Mouse (Mus musculus) limb, embryonic 15.5 days (tissue): Measurements from ENCODE around the gene Hoxa1. TPM values are rescaled to one million over a fixed set of nuclear protein-coding genes. Genes with fewer than 3 reads are reported as not detected.

Experiments used
- ATAC-seq: fragments of 200-750 bp; cut with Nextera tagmentation; 2 replicates; pipeline ENCODE4 v1.8.0; 2017; ENCODE audit warnings: low read depth, moderate TSS enrichment; ENCODE audit not compliant: insufficient number of reproducible peaks, low FRiP score, low TSS enrichment
- H3K27ac ChIP-seq: fragments of 300-500 bp; sonication (generic); 2 replicates; pipeline ENCODE4 v1.5.1; 2015; ENCODE audit warnings: moderate library complexity, mild to moderate bottlenecking, inconsistent platforms
- H3K27me3 ChIP-seq: fragments of 300-500 bp; sonication (generic); 2 replicates; pipeline ENCODE4 v1.6.1; 2015; ENCODE audit warnings: inconsistent platforms
- H3K36me3 ChIP-seq: fragments of 300-500 bp; sonication (generic); 2 replicates; pipeline ENCODE4 v1.6.1; 2015; ENCODE audit warnings: inconsistent platforms
- H3K4me1 ChIP-seq: fragments of 300-500 bp; sonication (generic); 2 replicates; pipeline ENCODE4 v1.6.1; 2015; ENCODE audit warnings: inconsistent platforms
- H3K4me2 ChIP-seq: fragments of 300-500 bp; sonication (generic); 2 replicates; pipeline ENCODE4 v1.6.1; 2015; ENCODE audit warnings: mild to moderate bottlenecking, inconsistent platforms
- H3K4me3 ChIP-seq: fragments of 300-500 bp; sonication (generic); 2 replicates; pipeline ENCODE4 v1.5.1; 2015; ENCODE audit warnings: mild to moderate bottlenecking, inconsistent platforms
- H3K9ac ChIP-seq: fragments of 300-500 bp; sonication (generic); 2 replicates; pipeline ENCODE4 v1.6.1; 2015; ENCODE audit warnings: inconsistent platforms
- H3K9me3 ChIP-seq: fragments of 300-500 bp; sonication (generic); 2 replicates; pipeline ENCODE4 v1.6.1; 2016; ENCODE audit warnings: inconsistent platforms
- WGBS: fragments of 180-500 bp; shearing (Covaris S2); methylation state at CpG from one replicate; pipeline ENCODE4 v1.1.7; 2015; 5-methylcytosine and 5-hydroxymethylcytosine counted together
- polyA plus RNA-seq: library from polyadenylated mRNA; unstranded; fragments of >200 nt; fragmentation: Nextera tagmentation; extraction: Ambion mirVana; gene quantifications from 2 replicates; pipeline ENCODE4 v1.2.1, GENCODE M21; 2015

Hoxa1 gene
- polyA plus RNA-seq, 1 experiment from 2014 or later = 0.52 TPM

DNA sequence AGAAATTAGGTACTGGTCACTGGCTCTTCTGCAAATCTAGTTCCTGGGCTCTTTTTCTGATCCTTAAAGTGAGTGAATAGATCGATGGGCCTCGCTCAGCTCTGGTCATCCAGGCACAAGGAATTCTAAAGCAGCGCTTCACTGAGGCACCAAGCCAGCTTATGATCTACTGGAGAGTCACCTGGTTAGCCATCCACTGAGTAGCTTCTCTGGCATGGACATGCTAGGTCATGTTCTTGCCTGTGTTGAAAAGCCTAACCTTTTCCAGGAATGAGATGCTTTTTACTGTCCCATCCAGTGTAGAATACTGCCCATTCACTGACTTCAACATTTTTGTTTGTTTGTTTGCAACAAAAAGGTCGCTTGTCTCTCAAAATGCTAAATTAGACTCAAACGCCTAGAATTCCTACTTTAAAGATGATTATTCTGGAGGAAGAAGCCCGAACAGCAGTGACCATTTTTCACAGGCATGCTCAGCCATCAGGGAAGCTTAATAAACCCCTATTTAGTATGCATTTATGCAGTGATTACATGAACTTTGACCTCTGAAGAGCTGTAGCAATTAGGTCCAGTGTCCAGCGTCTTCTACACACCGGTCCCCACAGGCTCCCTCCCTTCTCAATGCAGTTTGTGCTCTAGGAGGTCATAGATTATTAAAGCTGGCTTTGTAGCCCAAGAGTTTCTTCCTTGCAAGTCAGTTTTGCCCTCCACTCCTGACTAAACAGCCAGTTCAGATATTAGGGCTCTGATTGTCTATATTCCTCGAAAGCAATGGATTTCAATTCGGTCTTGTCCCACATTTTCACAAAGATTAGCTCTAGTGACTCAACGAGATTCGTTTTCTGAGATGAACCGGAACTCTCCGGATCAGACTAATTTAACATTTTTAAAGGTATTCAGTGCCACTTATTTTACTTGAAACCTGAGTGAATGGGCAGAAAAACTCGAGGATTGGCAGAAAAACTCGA is 5.6 kb downstream of the Hoxa1 start:
- no peak overlapping the region for H3K4me2 ChIP-seq
- 25% methylated on average over 16 of the region's 16 CpGs for WGBS
- H3K27me3 ChIP-seq = peaks cover 79% of the 10 kb centered on the region
- H3K4me1 ChIP-seq = peaks cover 5% of the 10 kb centered on the region; the same call in 1 of the 2 replicates
- H3K9ac ChIP-seq = no peak overlapping the region
- ATAC-seq = no peak
- no peaks in the 10 kb centered on the region for H3K36me3 ChIP-seq
- no peaks in the 10 kb centered on the region for H3K9me3 ChIP-seq
- no peak overlapping the region for H3K27ac ChIP-seq
- H3K4me3 ChIP-seq = no peak overlapping the region

DNA sequence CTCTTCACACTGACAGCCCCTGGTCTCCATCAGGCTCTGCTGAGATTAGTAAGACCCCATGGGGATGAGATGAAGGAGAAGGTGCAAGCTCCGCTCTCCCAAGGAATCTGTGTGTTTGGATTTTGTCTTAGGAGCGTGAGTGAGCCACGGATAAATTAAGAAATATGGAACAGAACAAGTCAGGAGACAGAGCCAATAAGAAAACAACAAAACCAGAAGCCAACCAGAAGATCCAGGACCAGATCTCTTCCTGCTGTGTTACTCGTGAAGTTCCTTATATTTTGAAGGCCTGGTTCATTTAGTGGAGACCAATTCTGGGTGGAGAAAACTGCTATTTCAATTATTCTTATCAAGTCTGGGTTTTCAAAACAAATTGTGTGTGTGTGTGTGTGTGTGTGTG is 6.5 kb downstream of the Hoxa1 start:
- Histone ChIP-seq H3K36me3 (no peaks in the 10 kb centered on the region), H3K27ac (no peak overlapping the region), H3K4me3 (no peak overlapping the region), H3K4me2 (no peak overlapping the region), H3K27me3 (peaks cover 77% of the 10 kb centered on the region), H3K9me3 (no peaks in the 10 kb centered on the region), H3K9ac (no peak overlapping the region), H3K4me1 (peaks cover 5% of the 10 kb centered on the region; the same call in 1 of the 2 replicates)
- no peak for ATAC-seq
- 42% methylated on average over 4 of the region's 4 CpGs for WGBS

DNA sequence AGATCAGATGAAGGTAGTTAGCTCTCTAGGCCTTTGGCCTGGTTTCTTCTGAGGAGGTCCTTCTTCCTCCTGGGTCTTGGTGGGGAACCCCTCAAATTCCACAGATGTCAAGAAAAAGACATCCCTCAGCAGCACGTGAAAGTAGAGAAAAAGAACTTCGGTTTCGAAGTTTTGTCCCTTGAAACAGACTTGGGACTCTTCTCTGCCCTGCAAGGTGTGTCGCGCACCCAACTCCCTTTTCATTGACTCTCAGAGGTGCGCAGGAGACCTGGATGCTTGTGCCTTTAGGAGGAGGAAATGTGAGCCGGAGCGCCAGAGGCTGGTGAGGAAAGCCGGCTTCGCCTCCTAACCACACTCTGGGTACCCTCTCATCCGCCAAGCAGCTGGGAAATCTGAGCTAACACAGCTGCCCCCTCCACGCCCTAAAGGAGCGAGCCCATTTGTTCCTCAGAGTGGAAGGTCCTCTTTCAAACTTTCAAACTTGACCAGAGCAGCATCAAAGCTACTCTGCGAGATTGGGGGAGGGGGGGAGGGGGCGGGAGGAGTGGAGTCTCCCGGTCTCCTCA is 7.6 kb downstream of the Hoxa1 start:
- no peaks in the 10 kb centered on the region for H3K9me3 ChIP-seq
- no peak for ATAC-seq
- 9% methylated on average over 16 of the region's 16 CpGs for WGBS
- no peaks in the 10 kb centered on the region for H3K36me3 ChIP-seq
- H3K4me2 ChIP-seq = 0 out of 2 replicates have a peak overlapping the region, but pooled peaks have one; percentile 14
- H3K4me3 ChIP-seq = no peak overlapping the region; the same call in 1 of the 2 replicates
- no peak overlapping the region for H3K9ac ChIP-seq
- H3K4me1 ChIP-seq = peaks cover 5% of the 10 kb centered on the region; the same call in 1 of the 2 replicates
- H3K27ac ChIP-seq = no peak overlapping the region
- peaks cover 70% of the 10 kb centered on the region for H3K27me3 ChIP-seq

DNA sequence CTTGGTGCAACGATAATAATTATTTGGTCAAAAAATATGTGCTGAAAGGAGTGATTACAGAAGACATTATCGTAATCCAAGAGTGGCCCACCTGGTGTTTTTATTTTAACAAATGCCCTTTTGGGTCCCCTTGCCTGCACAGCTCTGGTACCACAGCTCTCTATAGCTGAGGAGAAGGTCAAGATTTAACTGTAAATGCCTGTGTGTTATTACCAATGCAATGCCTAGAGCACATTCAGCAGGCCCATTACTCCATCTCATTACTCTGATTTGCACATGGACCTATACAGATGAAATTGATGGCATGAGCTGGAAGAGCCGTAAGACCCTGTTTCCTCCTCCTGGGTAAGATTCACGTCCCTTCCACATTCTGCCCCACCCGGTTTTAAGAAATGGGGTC is 19.0 kb downstream of the Hoxa1 start:
- H3K36me3 ChIP-seq = no peaks in the 10 kb centered on the region
- H3K9ac ChIP-seq = no peak overlapping the region

GRCm38 (mm10) chr6:52138576-52138975 is 19.5 kb downstream of the Hoxa1 start:
- no peaks in the 10 kb centered on the region for H3K4me1 ChIP-seq
- 61% methylated on average over 10 of the region's 10 CpGs for WGBS
- no peaks in the 10 kb centered on the region for H3K27me3 ChIP-seq
- no peak overlapping the region for H3K4me2 ChIP-seq
- no peaks in the 10 kb centered on the region for H3K9me3 ChIP-seq
- H3K27ac ChIP-seq = no peak overlapping the region
- no peak overlapping the region for H3K9ac ChIP-seq
- H3K36me3 ChIP-seq = no peaks in the 10 kb centered on the region
- no peak overlapping the region for H3K4me3 ChIP-seq
- no peak for ATAC-seq

More for the DNA sequence above, 19.0 kb downstream of the Hoxa1 start:
- Histone ChIP-seq H3K27ac (no peak overlapping the region), H3K27me3 (no peaks in the 10 kb centered on the region), H3K4me2 (no peak overlapping the region), H3K4me1 (no peaks in the 10 kb centered on the region), H3K9me3 (no peaks in the 10 kb centered on the region), H3K4me3 (no peak overlapping the region)
- 78% methylated on average over 5 of the region's 5 CpGs for WGBS
- no peak for ATAC-seq

GRCm38 (mm10) chr6:52137841-52138535 is 20.1 kb downstream of the Hoxa1 start:
- Histone ChIP-seq H3K4me2 (no peak overlapping the region), H3K27ac (no peak overlapping the region), H3K4me1 (no peaks in the 10 kb centered on the region), H3K9ac (no peak overlapping the region), H3K9me3 (no peaks in the 10 kb centered on the region), H3K36me3 (no peaks in the 10 kb centered on the region), H3K27me3 (no peaks in the 10 kb centered on the region), H3K4me3 (no peak overlapping the region)
- ATAC-seq = no peak
- WGBS = 60% methylated on average over 9 of the region's 9 CpGs

DNA sequence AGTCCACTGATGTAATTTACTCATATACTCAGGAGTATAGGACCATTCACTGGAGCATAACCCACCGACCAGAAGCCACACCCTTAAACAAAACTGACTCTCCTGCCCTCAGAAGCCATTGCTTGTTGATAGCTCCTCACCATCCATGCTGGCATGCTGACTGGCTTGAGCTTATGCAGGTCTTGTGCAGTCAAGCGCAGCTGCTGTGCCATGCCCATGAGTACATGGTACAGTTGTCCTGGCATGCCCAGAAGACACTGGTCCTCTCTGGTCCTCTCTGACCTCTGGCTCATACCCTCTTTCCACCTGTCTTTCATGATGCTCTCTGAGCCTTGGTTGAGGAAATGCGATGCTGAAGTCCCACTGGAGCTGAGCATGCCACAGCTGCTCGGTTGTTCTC is 34.4 kb downstream of the Hoxa1 start:
- Histone ChIP-seq H3K36me3 (no peaks in the 10 kb centered on the region), H3K4me2 (no peak overlapping the region), H3K4me3 (no peak overlapping the region), H3K9me3 (no peaks in the 10 kb centered on the region), H3K9ac (no peak overlapping the region), H3K27me3 (no peaks in the 10 kb centered on the region), H3K27ac (no peak overlapping the region), H3K4me1 (no peaks in the 10 kb centered on the region)
- 76% methylated on average over 4 of the region's 4 CpGs for WGBS
- no peak for ATAC-seq

- Histone ChIP-seq H3K4me1 (0 out of 2 replicates have a peak, but pooled peaks cover 7% of the 10 kb centered on the region), H3K27me3 (0 out of 2 replicates have a peak, but pooled peaks cover 2% of the 10 kb centered on the region), H3K4me2 (no peak overlapping the region), H3K4me3 (no peak overlapping the region), H3K36me3 (no peaks in the 10 kb centered on the region), H3K9me3 (no peaks in the 10 kb centered on the region), H3K27ac (no peak overlapping the region), H3K9ac (no peak overlapping the region)
- 51% methylated on average over 3 of the region's 3 CpGs for WGBS
- ATAC-seq = no peak
Observed at GRCm38 (mm10) chr6:52121173-52121572, 36.9 kb downstream of the Hoxa1 start.

GRCm38 (mm10) chr6:52118903-52119635 is 39.0 kb downstream of the Hoxa1 start:
- H3K27me3 ChIP-seq = peaks cover 9% of the 10 kb centered on the region; the same call in 1 of the 2 replicates
- H3K4me1 ChIP-seq = 0 out of 2 replicates have a peak, but pooled peaks cover 14% of the 10 kb centered on the region
- H3K9ac ChIP-seq = no peak overlapping the region
- no peaks in the 10 kb centered on the region for H3K9me3 ChIP-seq
- H3K27ac ChIP-seq = no peak overlapping the region
- no peak overlapping the region for H3K4me2 ChIP-seq
- no peak overlapping the region for H3K4me3 ChIP-seq
- WGBS = 23% methylated on average over 6 of the region's 6 CpGs
- H3K36me3 ChIP-seq = no peaks in the 10 kb centered on the region
- ATAC-seq = no peak

- Histone ChIP-seq H3K4me2 (no peak overlapping the region), H3K9me3 (no peaks in the 10 kb centered on the region), H3K27me3 (peaks cover 9% of the 10 kb centered on the region; the same call in 1 of the 2 replicates), H3K4me1 (0 out of 2 replicates have a peak, but pooled peaks cover 14% of the 10 kb centered on the region), H3K27ac (no peak overlapping the region), H3K9ac (no peak overlapping the region), H3K36me3 (no peaks in the 10 kb centered on the region), H3K4me3 (no peak overlapping the region)
- WGBS = 10% methylated on average over 5 of the region's 5 CpGs
- no peak for ATAC-seq
Observed at GRCm38 (mm10) chr6:52115899-52116298, 42.2 kb downstream of the Hoxa1 start.

- Histone ChIP-seq H3K27ac (no peak overlapping the region), H3K4me2 (no peak overlapping the region), H3K36me3 (no peaks in the 10 kb centered on the region), H3K4me3 (no peak overlapping the region), H3K27me3 (peaks cover 9% of the 10 kb centered on the region; the same call in 1 of the 2 replicates), H3K4me1 (0 out of 2 replicates have a peak, but pooled peaks cover 14% of the 10 kb centered on the region), H3K9ac (no peak overlapping the region), H3K9me3 (no peaks in the 10 kb centered on the region)
- ATAC-seq = no peak
- 55% methylated on average over 4 of the region's 4 CpGs for WGBS
Observed at GRCm38 (mm10) chr6:52111846-52112245, 46.3 kb downstream of the Hoxa1 start.
